Mouse (Mus musculus): Measurements from ENCODE around the gene Nmbr. TPM values are rescaled to one million over a fixed set of nuclear protein-coding genes. Genes with fewer than 3 reads are reported as not detected.

Nmbr gene
- total and polyA plus RNA-seq, 3 experiments = 0.25 to 0.36 (median 0.26) TPM

GRCm38 (mm10) chr10:14685663-14686062, 19.7 kb upstream of the Nmbr start:
- in situ Hi-C loops (cut with MboI; ENCODE audit: low pct_ligation_motif_present, low pct_unique_long_range_greater_than_20kb, low sequenced_read_pairs) = no loop called here
- dilution Hi-C loops (cut with MboI; ENCODE audit: extremely low pct_ligation_motif_present, extremely low pct_unique_long_range_greater_than_20kb, low sequenced_read_pairs) = no loop called here
- Histone ChIP-seq H3K36me3 (replicated peaks in 1 of 2; ENCODE audit: control insufficient read depth in 1 of 2, insufficient read depth in 1 of 2, low read length in 1 of 2) (peaks cover 6 to 40% of the 10 kb centered on the region in 2 experiments), H3K4me3 (replicated peaks in 1 of 3; ENCODE audit: low read depth in 2 of 3, low read length in 2 of 3, poor library complexity in 1 of 3) (no peak overlapping the region), H3K9me3 (replicated peaks; ENCODE audit: low read length) (peaks cover 7% of the 10 kb centered on the region), H3K4me2 (ENCODE audit: insufficient read depth, low read depth, poor library complexity, severe bottlenecking) (no peak overlapping the region), H3K27ac (ENCODE audit: insufficient read depth, low read depth) (no peak overlapping the region), H3K9ac (ENCODE audit: insufficient read depth, low read depth) (no peak overlapping the region), H3K27me3 (replicated peaks) (no peaks in the 10 kb centered on the region), H3K79me2 (replicated peaks; ENCODE audit: control insufficient read depth, extremely low read depth, insufficient read depth, poor library complexity, severe bottlenecking) (no peaks in the 10 kb centered on the region), H3K4me1 (ENCODE audit: control insufficient read depth in 1 of 2, insufficient read depth in 2 of 2) (no peaks in the 10 kb centered on the region)
- TF ChIP-seq MAFK (IDR thresholded peaks at IDR 0.05; ENCODE audit: insufficient replicate concordance, low read length) = no peak
- peak in 1 of 2 experiments; percentile 24; a peak in 1 of 4 replicates for TF ChIP-seq CTCF (conservative IDR thresholded peaks at IDR 0.05 in 1 of 2, IDR thresholded peaks at IDR 0.05 in 1 of 2; ENCODE audit: low read depth in 2 of 2, low read length in 2 of 2)
- no peak for TF ChIP-seq USF2 (conservative IDR thresholded peaks at IDR 0.05; ENCODE audit: low read depth, low read length)
- TF ChIP-seq ZMIZ1 (IDR thresholded peaks at IDR 0.05; ENCODE audit: low read depth, low read length) = no peak
- no peak for DNase-seq (ENCODE audit: extremely low read depth)

GRCm38 (mm10) chr10:14688785-14689442, 16.5 kb upstream of the Nmbr start:
- in situ Hi-C loops (cut with MboI; ENCODE audit: low pct_ligation_motif_present, low pct_unique_long_range_greater_than_20kb, low sequenced_read_pairs) (no loop called here), dilution Hi-C loops (cut with MboI; ENCODE audit: extremely low pct_ligation_motif_present, extremely low pct_unique_long_range_greater_than_20kb, low sequenced_read_pairs) (no loop called here)
- Histone ChIP-seq H3K4me1 (ENCODE audit: control insufficient read depth in 1 of 2, insufficient read depth in 2 of 2) (no peaks in the 10 kb centered on the region), H3K4me3 (replicated peaks in 1 of 3; ENCODE audit: low read depth in 2 of 3, low read length in 2 of 3, poor library complexity in 1 of 3) (no peak overlapping the region), H3K9me3 (replicated peaks; ENCODE audit: low read length) (peaks cover 7% of the 10 kb centered on the region), H3K27ac (ENCODE audit: insufficient read depth, low read depth) (no peak overlapping the region), H3K4me2 (ENCODE audit: insufficient read depth, low read depth, poor library complexity, severe bottlenecking) (no peak overlapping the region), H3K79me2 (replicated peaks; ENCODE audit: control insufficient read depth, extremely low read depth, insufficient read depth, poor library complexity, severe bottlenecking) (0 out of 2 replicates have a peak, but pooled peaks cover 2% of the 10 kb centered on the region), H3K36me3 (replicated peaks in 1 of 2; ENCODE audit: control insufficient read depth in 1 of 2, insufficient read depth in 1 of 2, low read length in 1 of 2) (peaks cover 6 to 40% of the 10 kb centered on the region in 2 experiments), H3K27me3 (replicated peaks) (no peaks in the 10 kb centered on the region), H3K9ac (ENCODE audit: insufficient read depth, low read depth) (no peak overlapping the region)
- no peak for TF ChIP-seq MAX (IDR thresholded peaks at IDR 0.05; ENCODE audit: low read length)
- no peak for TF ChIP-seq SIN3A (IDR thresholded peaks at IDR 0.05; ENCODE audit: low read length)
- DNase-seq (ENCODE audit: extremely low read depth) = no peak

GRCm38 (mm10) chr10:14690349-14690748, 15.0 kb upstream of the Nmbr start:
- in situ Hi-C loops (cut with MboI; ENCODE audit: low pct_ligation_motif_present, low pct_unique_long_range_greater_than_20kb, low sequenced_read_pairs) (no loop called here), dilution Hi-C loops (cut with MboI; ENCODE audit: extremely low pct_ligation_motif_present, extremely low pct_unique_long_range_greater_than_20kb, low sequenced_read_pairs) (no loop called here)
- Histone ChIP-seq H3K4me3 (replicated peaks in 1 of 3; ENCODE audit: low read depth in 2 of 3, low read length in 2 of 3, poor library complexity in 1 of 3) (no peak overlapping the region), H3K27me3 (replicated peaks) (no peaks in the 10 kb centered on the region), H3K9ac (ENCODE audit: insufficient read depth, low read depth) (no peak overlapping the region), H3K36me3 (replicated peaks in 1 of 2; ENCODE audit: control insufficient read depth in 1 of 2, insufficient read depth in 1 of 2, low read length in 1 of 2) (peaks cover 6 to 36% of the 10 kb centered on the region in 2 experiments), H3K4me1 (ENCODE audit: control insufficient read depth in 1 of 2, insufficient read depth in 2 of 2) (no peaks in the 10 kb centered on the region), H3K79me2 (replicated peaks; ENCODE audit: control insufficient read depth, extremely low read depth, insufficient read depth, poor library complexity, severe bottlenecking) (peaks cover 7% of the 10 kb centered on the region; the same call in 1 of the 2 replicates), H3K9me3 (replicated peaks; ENCODE audit: low read length) (peaks cover 7% of the 10 kb centered on the region), H3K27ac (ENCODE audit: insufficient read depth, low read depth) (no peak overlapping the region), H3K4me2 (ENCODE audit: insufficient read depth, low read depth, poor library complexity, severe bottlenecking) (no peak overlapping the region)
- TF ChIP-seq ZNF384 (IDR thresholded peaks at IDR 0.05; ENCODE audit: low read depth, low read length) = no peak
- no peak for TF ChIP-seq NELFE (IDR thresholded peaks at IDR 0.05; ENCODE audit: low read depth, low read length)
- TF ChIP-seq RAD21 (IDR thresholded peaks at IDR 0.05; ENCODE audit: low read depth, low read length) = no peak
- TF ChIP-seq PAX5 (IDR thresholded peaks at IDR 0.05; ENCODE audit: low read length) = no peak
- no peak for TF ChIP-seq CHD2 (IDR thresholded peaks at IDR 0.05; ENCODE audit: low read length)
- TF ChIP-seq USF1 (IDR thresholded peaks at IDR 0.05; ENCODE audit: low read depth, low read length) = no peak
- TF ChIP-seq BHLHE40 (IDR thresholded peaks at IDR 0.05; ENCODE audit: low read depth, low read length) = no peak
- no peak for TF ChIP-seq TCF12 (IDR thresholded peaks at IDR 0.05; ENCODE audit: low read depth, low read length)
- no peak for TF ChIP-seq JUN (IDR thresholded peaks at IDR 0.05; ENCODE audit: insufficient read depth, low read depth, low read length)
- DNase-seq (ENCODE audit: extremely low read depth) = no peak

All from CH12.LX (cell line).